Comparison of ENCODE assay signal across 26 mouse cellular contexts in the genomic region with DNA sequence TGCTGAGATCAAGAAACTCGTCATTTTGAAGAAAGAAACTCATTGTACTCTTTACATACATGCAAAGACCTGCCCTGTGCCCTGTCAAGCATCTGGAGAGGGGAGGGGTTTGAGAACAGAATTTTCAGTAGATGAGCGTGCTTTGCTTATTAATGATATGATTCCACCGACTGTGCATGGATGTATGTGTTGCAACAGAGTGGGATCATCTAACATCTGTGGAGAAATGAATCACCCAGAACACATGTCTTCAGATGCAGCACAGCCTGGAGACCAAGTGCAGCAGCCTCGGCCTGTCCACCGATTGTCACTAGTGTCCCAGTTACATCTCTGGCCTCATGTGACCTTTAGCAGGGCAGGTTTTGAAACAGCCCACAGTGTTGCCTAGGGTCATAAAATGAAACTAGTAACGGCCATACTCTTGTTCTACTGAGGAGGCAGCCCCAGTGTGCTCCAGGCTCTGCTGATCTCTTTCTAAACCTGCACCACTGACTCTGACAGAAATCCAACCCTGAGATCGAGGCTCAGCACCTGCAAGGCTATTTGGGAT. TPM values are rescaled to one million over a fixed set of nuclear protein-coding genes. Genes with fewer than 3 reads are reported as not detected.
A peak's percentile ranks its signal among the peaks of the same experiment; 100 is the strongest.
DNase-seq lines count a peak whose midpoint lies in the region; ATAC-seq and TF ChIP-seq lines count a peak whose summit lies in the region.
"Had no signal": no experiment of that assay in that cellular context is flagged by ENCODE, and none has a peak within 500 bp of the region (broad histone marks: within the 10 kb centered on the region; RNA-seq: fewer than 3 reads in every experiment).

No protein-coding gene starts in this region.

- TF ChIP-seq EP300 in heart, adult 2 months (IDR thresholded peaks at IDR 0.05; ENCODE audit: insufficient read depth, low read depth, low read length) = no peak

- H3K4me1 ChIP-seq in forebrain, embryonic 15.5 days = no peaks in the 10 kb centered on the region
- H3K4me1 ChIP-seq in forebrain, embryonic 10.5 days = peaks cover 5% of the 10 kb centered on the region
- peaks cover 18% of the 10 kb centered on the region for H3K4me1 ChIP-seq in liver, adult 2 months (ENCODE audit: control insufficient read depth, insufficient read depth, low read length)
- H3K4me1 ChIP-seq in liver, embryonic 12.5 days = no peaks in the 10 kb centered on the region
- H3K4me1 ChIP-seq in heart, adult 2 months (ENCODE audit: control insufficient read depth, insufficient read depth, low read length) = no peaks in the 10 kb centered on the region
- H3K4me1 ChIP-seq: embryonic facial prominence, embryonic 15.5 days; heart, embryonic 10.5 days; hindbrain, embryonic 12.5 days had no signal

- ATAC-seq in forebrain, embryonic 15.5 days (replicated peaks) = 0 out of 2 replicates have a peak, but pooled peaks have one; percentile 47
- no peak for ATAC-seq in liver, embryonic 12.5 days
- ATAC-seq: hindbrain, embryonic 16.5 days; inflammation-experienced regulatory T-cells, adult 6 months had no signal

- H3ac ChIP-seq in C2C12 (ENCODE audit: control insufficient read depth, insufficient read length, low read depth) = peak overlapping the region; percentile 3

- intact Hi-C loops in heart, adult 2 months (cut with DNase I) = loop anchor here (1.0 to 10.0 kb wide), 2 partner anchors 139 to 772 kb away; no protein-coding TSS in a partner anchor

- peak overlapping the region; percentile 72 for H3K27ac ChIP-seq in forebrain, embryonic 15.5 days (replicated peaks)
- no peak overlapping the region for H3K27ac ChIP-seq in forebrain, embryonic 10.5 days
- H3K27ac ChIP-seq in liver, adult 2 months (replicated peaks; ENCODE audit: insufficient read depth, low read depth, low read length) = no peak overlapping the region
- no peak overlapping the region for H3K27ac ChIP-seq in liver, embryonic 12.5 days
- H3K27ac ChIP-seq in heart, adult 2 months = no peak overlapping the region
- H3K27ac ChIP-seq: embryonic facial prominence, embryonic 15.5 days; heart, embryonic 10.5 days; hindbrain, embryonic 12.5 days had no signal

- H3K79me2 ChIP-seq in liver, adult 2 months (ENCODE audit: control insufficient read depth, insufficient read depth, low read length) = no peaks in the 10 kb centered on the region
- H3K79me2 ChIP-seq in C2C12 (ENCODE audit: control insufficient read depth, insufficient read depth) = no peaks in the 10 kb centered on the region
- no peaks in the 10 kb centered on the region for H3K79me2 ChIP-seq in heart, adult 2 months (replicated peaks; ENCODE audit: control insufficient read depth, insufficient read depth, low read length)

- WGBS in forebrain, embryonic 15.5 days = 77% methylated on average over 7 of the region's 7 CpGs
- 82% methylated on average over 7 of the region's 7 CpGs for WGBS in forebrain, embryonic 10.5 days
- 40% methylated on average over 7 of the region's 7 CpGs for WGBS in liver, adult 2 months
- 57% methylated on average over 7 of the region's 7 CpGs for WGBS in liver, embryonic 12.5 days (ENCODE audit: insufficient replicate concordance)
- 63% methylated on average over 7 of the region's 7 CpGs for WGBS in heart, adult 2 months

- no peaks in the 10 kb centered on the region for H3K79me3 ChIP-seq in C2C12 (ENCODE audit: low read depth)

- no peak overlapping the region for H3K4me3 ChIP-seq in forebrain, embryonic 15.5 days
- no peak overlapping the region for H3K4me3 ChIP-seq in forebrain, embryonic 10.5 days
- H3K4me3 ChIP-seq in liver, adult 2 months (ENCODE audit: insufficient read depth, low read depth, low read length) = no peak overlapping the region
- no peak overlapping the region for H3K4me3 ChIP-seq in liver, embryonic 12.5 days
- H3K4me3 ChIP-seq in C2C12 (ENCODE audit: insufficient read depth, poor library complexity, severe bottlenecking) = no peak overlapping the region
- H3K4me3 ChIP-seq in heart, adult 2 months = no peak overlapping the region
- H3K4me3 ChIP-seq: embryonic facial prominence, embryonic 15.5 days; erythroblast, embryonic 14.5 days; heart, embryonic 10.5 days; hindbrain, embryonic 12.5 days had no signal

- H3K9ac ChIP-seq in forebrain, embryonic 15.5 days (replicated peaks) = no peak overlapping the region
- no peak overlapping the region for H3K9ac ChIP-seq in liver, adult 2 months (ENCODE audit: low read depth, low read length)
- no peak overlapping the region for H3K9ac ChIP-seq in liver, embryonic 12.5 days
- H3K9ac ChIP-seq in heart, adult 2 months (ENCODE audit: low read depth, low read length) = no peak overlapping the region
- H3K9ac ChIP-seq: embryonic facial prominence, embryonic 15.5 days; hindbrain, embryonic 12.5 days had no signal

- no peaks in the 10 kb centered on the region for H3K27me3 ChIP-seq in forebrain, embryonic 15.5 days
- H3K27me3 ChIP-seq in forebrain, embryonic 10.5 days (ENCODE audit: poor library complexity, severe bottlenecking) = peaks cover 4% of the 10 kb centered on the region; the same call in 1 of the 2 replicates
- H3K27me3 ChIP-seq in liver, adult 2 months (ENCODE audit: control insufficient read depth, insufficient read depth, low read length) = no peaks in the 10 kb centered on the region
- H3K27me3 ChIP-seq in liver, embryonic 12.5 days (replicated peaks) = no peaks in the 10 kb centered on the region
- no peaks in the 10 kb centered on the region for H3K27me3 ChIP-seq in C2C12 (ENCODE audit: control insufficient read depth, insufficient read depth, insufficient read length)
- no peaks in the 10 kb centered on the region for H3K27me3 ChIP-seq in heart, adult 2 months (ENCODE audit: control insufficient read depth, insufficient read depth, low read length)
- H3K27me3 ChIP-seq: embryonic facial prominence, embryonic 15.5 days; hindbrain, embryonic 12.5 days had no signal

- DNase-seq in forebrain, embryonic 10.5 days (ENCODE audit: extremely low spot score, low spot score) = no peak
- DNase-seq in liver, adult 2 months (ENCODE audit: extremely low read depth, low read depth, low spot score) = peak; percentile 79
- no peak for DNase-seq in heart, adult 2 months
- DNase-seq in left cerebral cortex, adult 9 months (ENCODE audit: low spot score in 2 of 2) = no peak
- DNase-seq: adrenal gland, postnatal 10 days; cerebellum, adult 11 months; cerebellum, adult 8-10 months; cerebellum, postnatal 14 days; embryo, embryonic 11 days; gastrocnemius, postnatal 36 days; heart, adult 11 months; heart, postnatal 10 days; heart, postnatal 4 days had no signal

- H3K4me2 ChIP-seq in forebrain, embryonic 15.5 days (replicated peaks) = no peak overlapping the region
- no peak overlapping the region for H3K4me2 ChIP-seq in liver, embryonic 12.5 days
- H3K4me2 ChIP-seq: embryonic facial prominence, embryonic 15.5 days; hindbrain, embryonic 12.5 days had no signal

- H3K9me3 ChIP-seq in forebrain, embryonic 15.5 days = no peaks in the 10 kb centered on the region
- H3K9me3 ChIP-seq in forebrain, embryonic 10.5 days = no peaks in the 10 kb centered on the region
- no peaks in the 10 kb centered on the region for H3K9me3 ChIP-seq in liver, embryonic 12.5 days (replicated peaks)
- H3K9me3 ChIP-seq: embryonic facial prominence, embryonic 15.5 days; heart, embryonic 10.5 days; hindbrain, embryonic 12.5 days had no signal

- TF ChIP-seq CTCF in liver, adult 2 months (IDR thresholded peaks at IDR 0.05; ENCODE audit: low read depth, low read length) = no peak
- no peak for TF ChIP-seq CTCF in C2C12 (IDR thresholded peaks at IDR 0.05; ENCODE audit: control insufficient read depth, insufficient read depth, insufficient read length)
- no peak for TF ChIP-seq CTCF in heart, adult 2 months (IDR thresholded peaks at IDR 0.05)

- no peaks in the 10 kb centered on the region for H3K36me3 ChIP-seq in forebrain, embryonic 15.5 days
- H3K36me3 ChIP-seq in forebrain, embryonic 10.5 days (replicated peaks) = no peaks in the 10 kb centered on the region
- H3K36me3 ChIP-seq in liver, adult 2 months (ENCODE audit: control insufficient read depth, insufficient read depth, low read length) = peaks cover 1% of the 10 kb centered on the region; the same call in 1 of the 2 replicates
- no peaks in the 10 kb centered on the region for H3K36me3 ChIP-seq in liver, embryonic 12.5 days
- H3K36me3 ChIP-seq in C2C12 (ENCODE audit: control insufficient read depth, insufficient read depth) = no peaks in the 10 kb centered on the region
- no peaks in the 10 kb centered on the region for H3K36me3 ChIP-seq in heart, adult 2 months (ENCODE audit: control insufficient read depth, insufficient read depth, low read length)
- H3K36me3 ChIP-seq: embryonic facial prominence, embryonic 15.5 days; heart, embryonic 10.5 days; hindbrain, embryonic 12.5 days had no signal

- TF ChIP-seq POLR2A in liver, adult 2 months (IDR thresholded peaks at IDR 0.05; ENCODE audit: extremely low read depth, insufficient read depth, low read length) = no peak
- no peak for TF ChIP-seq POLR2A in heart, adult 2 months (IDR thresholded peaks at IDR 0.05; ENCODE audit: insufficient read depth, low read depth, low read length)

TF ChIP-seq in C2C12, 6 proteins besides CTCF, POLR2A, EP300 and RAD21:
- TF ChIP-seq MYOD1 (IDR thresholded peaks at IDR 0.05; ENCODE audit: control insufficient read depth, insufficient read length, low read depth) (no peak), CEBPB (IDR thresholded peaks at IDR 0.05; ENCODE audit: low read depth) (peak; percentile 84), USF1 (IDR thresholded peaks at IDR 0.05; ENCODE audit: low read depth) (peak; percentile 29)

RNA-seq across cellular contexts. Expression of a gene that starts 16.2 kb away (rescaled TPM):
- 0.41 TPM in 1 of 2 replicates, not detected in the other for polyA plus RNA-seq in forebrain, embryonic 15.5 days (2015; fragmentation: Nextera tagmentation; extraction: Ambion mirVana)
- not detected in 2 replicates for polyA plus RNA-seq in forebrain, embryonic 10.5 days (2016; fragmentation: Nextera tagmentation; extraction: Ambion mirVana)
- total RNA-seq in liver, adult 2 months (2014; rRNA removed) = 216 and 373 TPM in 2 replicates
- polyA plus RNA-seq in liver, adult 2 months (2012; rRNA removed) = 298 and 325 TPM in 2 replicates
- 105 and 113 TPM in 2 replicates for polyA plus RNA-seq in liver, embryonic 12.5 days (2016; fragmentation: Nextera tagmentation; extraction: Ambion mirVana)
- not detected for polyA plus RNA-seq in C2C12 (2012; fragmentation: generic; extraction: Trizol)
- total RNA-seq in heart, adult 2 months (2021) = not detected
- not detected in 2 replicates for polyA plus RNA-seq in heart, adult 2 months (2012; rRNA removed)
- total RNA-seq: common myeloid progenitor, adult 5-6 weeks; ES-E14; gastrocnemius, adult 8-10 months; gastrocnemius, postnatal 36 days; heart, postnatal 10 days; heart, postnatal 4 days had no signal
- polyA plus RNA-seq: embryonic facial prominence, embryonic 15.5 days; erythroblast, embryonic 14.5 days; heart, embryonic 14.5 days; hindbrain, embryonic 12.5 days; inflammation-experienced regulatory T-cells, adult 6 months had no signal

Comparison
In these comparisons a context has a peak if more than half of its experiments do, and no peak if none do; other contexts are left out.
1. RNA of a gene that starts 16.2 kb away (polyA plus RNA-seq): 298 to 325 TPM in liver, adult 2 months and 105 to 113 TPM in liver, embryonic 12.5 days; 0.41 TPM in forebrain, embryonic 15.5 days, not detected in forebrain, embryonic 10.5 days, not detected in C2C12 (single experiment) and not detected in heart, adult 2 months; every median in the first group is over 10 times any median in the second.